Mouse (Mus musculus) forebrain, embryonic 14.5 days (tissue): ENCODE data around the gene Zfp978. TPM values are rescaled to one million over a fixed set of nuclear protein-coding genes. Genes with fewer than 3 reads are reported as not detected.
"Not testable (repeated sequence)": the region's sequence is repeated elsewhere in the genome, so short reads cannot be mapped to it uniquely, and the experiment has no call there.

ENCODE experiments used
- ATAC-seq: fragments of 200-750 bp; cut with Nextera tagmentation; 2 replicates; pipeline ENCODE4 v1.8.0; 2017; ENCODE audit warnings: mild to moderate bottlenecking, moderate library complexity
- DNase-seq: peaks from one replicate; pipeline ENCODE4 v3.0.0-alpha.2; 2015; ENCODE audit warnings: low spot score
- H3K27ac ChIP-seq: fragments of 300-500 bp; sonication (generic); 2 replicates; pipeline ENCODE4 v1.5.1; 2014; ENCODE audit warnings: low read depth, mild to moderate bottlenecking, control low read depth, low read length, moderate library complexity
- H3K27me3 ChIP-seq: fragments of 300-500 bp; sonication (generic); replicated peaks from 2 replicates; pipeline ENCODE4 v1.6.1; 2014; ENCODE audit warnings: low read length, control low read depth, mixed read lengths; ENCODE audit not compliant: control insufficient read depth, insufficient read depth
- H3K36me3 ChIP-seq: fragments of 300-500 bp; sonication (generic); 2 replicates; pipeline ENCODE4 v1.6.1; 2014; ENCODE audit warnings: low read length, control low read depth; ENCODE audit not compliant: control insufficient read depth, insufficient read depth
- H3K4me1 ChIP-seq: fragments of 300-500 bp; sonication (generic); 2 replicates; pipeline ENCODE4 v1.6.1; 2014; ENCODE audit warnings: antibody characterized with exemption, low read length, control low read depth; ENCODE audit not compliant: control insufficient read depth, insufficient read depth
- H3K4me2 ChIP-seq: fragments of 300-500 bp; sonication (generic); 2 replicates; pipeline ENCODE4 v1.6.1; 2014; ENCODE audit warnings: mild to moderate bottlenecking, control low read depth, low read length
- H3K4me3 ChIP-seq: fragments of 300-500 bp; sonication (generic); 2 replicates; pipeline ENCODE4 v1.5.1; 2014; ENCODE audit warnings: low read depth, low read length, control low read depth
- H3K9ac ChIP-seq: fragments of 300-500 bp; sonication (generic); 2 replicates; pipeline ENCODE4 v1.6.1; 2014; ENCODE audit warnings: mild to moderate bottlenecking, low read length, control low read depth, moderate library complexity
- H3K9me3 ChIP-seq: fragments of 300-500 bp; sonication (generic); replicated peaks from 2 replicates; pipeline ENCODE4 v1.6.1; 2016; ENCODE audit warnings: low read length, control low read depth, mixed read lengths; ENCODE audit not compliant: control insufficient read depth
- WGBS: fragments of 180-500 bp; shearing (Covaris S2); extraction: QIAGEN DNeasy Blood & Tissue Kit; methylation state at CpG from one replicate; pipeline ENCODE4 v1.1.7; 2014; 5-methylcytosine and 5-hydroxymethylcytosine counted together
- polyA plus RNA-seq: library from polyadenylated mRNA; unstranded; fragments of >200 nt; fragmentation: Nextera tagmentation; extraction: Ambion mirVana; gene quantifications from 2 replicates; pipeline ENCODE4 v1.2.1, GENCODE M21; 2014

Gene Zfp978
- polyA plus RNA-seq, 1 experiment from 2014 or later = not detected

- not testable (repeated sequence) for H3K4me3 ChIP-seq, H3K27ac ChIP-seq, H3K4me2 ChIP-seq, ATAC-seq, H3K9ac ChIP-seq, DNase-seq, H3K27me3 ChIP-seq, H3K4me1 ChIP-seq, H3K9me3 ChIP-seq, H3K36me3 ChIP-seq
- WGBS = 77% methylated on average over 2 of the region's 4 CpGs
These were observed 22.1 kb downstream of the Zfp978 start for GRCm38 (mm10) chr4:147383199-147383598.

GRCm38 (mm10) chr4:147397201-147397600 lies 36.1 kb downstream of the Zfp978 start:
- WGBS = 94% methylated on average over 3 of the region's 3 CpGs
- H3K9ac ChIP-seq, H3K27me3 ChIP-seq, ATAC-seq, H3K4me3 ChIP-seq, H3K36me3 ChIP-seq, H3K4me2 ChIP-seq, H3K4me1 ChIP-seq, DNase-seq, H3K27ac ChIP-seq: not testable (repeated sequence)
- peaks cover 28% of the 10 kb centered on the region for H3K9me3 ChIP-seq

- not testable (repeated sequence) for H3K4me1 ChIP-seq, H3K36me3 ChIP-seq, H3K27me3 ChIP-seq, H3K4me2 ChIP-seq, DNase-seq, H3K9ac ChIP-seq, H3K4me3 ChIP-seq, ATAC-seq, H3K27ac ChIP-seq
- H3K9me3 ChIP-seq = peaks cover 30% of the 10 kb centered on the region
- WGBS = 87% methylated on average over 6 of the region's 6 CpGs
These were observed 37.0 kb downstream of the Zfp978 start for GRCm38 (mm10) chr4:147397934-147398682.

- WGBS = 80% methylated on average over 1 of the region's 1 CpGs
- not testable (repeated sequence) for H3K4me1 ChIP-seq, H3K9ac ChIP-seq, H3K4me2 ChIP-seq, H3K27me3 ChIP-seq, H3K36me3 ChIP-seq, H3K27ac ChIP-seq, H3K4me3 ChIP-seq, DNase-seq, ATAC-seq
- peaks cover 35% of the 10 kb centered on the region for H3K9me3 ChIP-seq
These were observed 37.6 kb downstream of the Zfp978 start for GRCm38 (mm10) chr4:147398741-147399140.

- not testable (repeated sequence) for H3K4me1 ChIP-seq, ATAC-seq, H3K36me3 ChIP-seq, H3K4me3 ChIP-seq, DNase-seq, H3K27ac ChIP-seq, H3K9ac ChIP-seq, H3K4me2 ChIP-seq, H3K27me3 ChIP-seq
- H3K9me3 ChIP-seq = peaks cover 42% of the 10 kb centered on the region
- WGBS = 78% methylated on average over 3 of the region's 3 CpGs
These were observed 38.4 kb downstream of the Zfp978 start for GRCm38 (mm10) chr4:147399505-147399904.

GRCm38 (mm10) chr4:147400031-147400847 lies 39.1 kb downstream of the Zfp978 start:
- not testable (repeated sequence) for H3K36me3 ChIP-seq, H3K4me3 ChIP-seq, H3K4me1 ChIP-seq, H3K27me3 ChIP-seq, H3K4me2 ChIP-seq, DNase-seq, ATAC-seq, H3K27ac ChIP-seq, H3K9ac ChIP-seq
- peaks cover 43% of the 10 kb centered on the region for H3K9me3 ChIP-seq
- 89% methylated on average over 8 of the region's 8 CpGs for WGBS

- WGBS = 81% methylated on average over 15 of the region's 17 CpGs
- not testable (repeated sequence) for H3K9ac ChIP-seq, H3K27ac ChIP-seq, H3K4me2 ChIP-seq, DNase-seq, H3K4me1 ChIP-seq, ATAC-seq, H3K27me3 ChIP-seq, H3K4me3 ChIP-seq, H3K36me3 ChIP-seq
- H3K9me3 ChIP-seq = peaks cover 43% of the 10 kb centered on the region
These were observed 40.0 kb downstream of the Zfp978 start for GRCm38 (mm10) chr4:147400848-147401715.

- H3K36me3 ChIP-seq, H3K9ac ChIP-seq, DNase-seq, ATAC-seq, H3K27ac ChIP-seq, H3K4me1 ChIP-seq, H3K4me3 ChIP-seq, H3K27me3 ChIP-seq, H3K4me2 ChIP-seq: not testable (repeated sequence)
- 84% methylated on average over 17 of the region's 17 CpGs for WGBS
- H3K9me3 ChIP-seq = peaks cover 42% of the 10 kb centered on the region
These were observed 40.8 kb downstream of the Zfp978 start for GRCm38 (mm10) chr4:147401736-147402506.
